Mouse (Mus musculus) adipocyte (in vitro differentiated cells): ENCODE results near the gene Cpsf2.
A peak's percentile ranks its signal among the peaks of the same experiment; 100 is the strongest.

ENCODE experiments used
- DNase-seq: peaks from one replicate; pipeline ENCODE4 v3.0.0-alpha.2; 2016; ENCODE audit warnings: low spot score

Cpsf2 gene

GRCm38 (mm10) chr12:101980266-101980665 is 4.5 kb downstream of the Cpsf2 start:
- DNase-seq, result no peak

GRCm38 (mm10) chr12:101981559-101981958 is 5.8 kb downstream of the Cpsf2 start:
- no peak for DNase-seq

- DNase-seq, result no peak
Observed at GRCm38 (mm10) chr12:101982977-101983376, 7.2 kb downstream of the Cpsf2 start.

- peak; percentile 61 for DNase-seq
Observed at GRCm38 (mm10) chr12:101985110-101985509, 9.3 kb downstream of the Cpsf2 start.

- no peak for DNase-seq
Observed at GRCm38 (mm10) chr12:101987659-101988058, 11.9 kb downstream of the Cpsf2 start.

GRCm38 (mm10) chr12:101994576-101995467 is 19.0 kb downstream of the Cpsf2 start:
- no peak for DNase-seq

GRCm38 (mm10) chr12:101998929-101999328 is 23.1 kb downstream of the Cpsf2 start:
- no peak for DNase-seq

GRCm38 (mm10) chr12:102000785-102001184 is 25.0 kb downstream of the Cpsf2 start:
- DNase-seq, result no peak

- no peak for DNase-seq
Observed at GRCm38 (mm10) chr12:102008111-102008977, 32.6 kb downstream of the Cpsf2 start.

- DNase-seq, result no peak
Observed at GRCm38 (mm10) chr12:102009551-102009950, 33.8 kb downstream of the Cpsf2 start.

GRCm38 (mm10) chr12:102014411-102014810 is 38.6 kb downstream of the Cpsf2 start:
- DNase-seq, result no peak

GRCm38 (mm10) chr12:102015127-102015526 is 39.3 kb downstream of the Cpsf2 start:
- DNase-seq, result no peak

- DNase-seq, result no peak
Observed at GRCm38 (mm10) chr12:102021923-102022322, 46.1 kb downstream of the Cpsf2 start.

GRCm38 (mm10) chr12:102029184-102029583 is 53.4 kb downstream of the Cpsf2 start:
- no peak for DNase-seq

GRCm38 (mm10) chr12:102029892-102030446 is 54.2 kb downstream of the Cpsf2 start:
- no peak for DNase-seq

- DNase-seq, result no peak
Observed at GRCm38 (mm10) chr12:102034934-102035333, 59.1 kb downstream of the Cpsf2 start.

GRCm38 (mm10) chr12:102039861-102040260 is 64.1 kb downstream of the Cpsf2 start:
- DNase-seq, result no peak

- DNase-seq, result no peak
Observed at GRCm38 (mm10) chr12:102041699-102042098, 65.9 kb downstream of the Cpsf2 start.

GRCm38 (mm10) chr12:102042247-102042646 is 66.5 kb downstream of the Cpsf2 start:
- DNase-seq, result no peak

- no peak for DNase-seq
Observed at GRCm38 (mm10) chr12:102043840-102044239, 68.1 kb downstream of the Cpsf2 start.

GRCm38 (mm10) chr12:102054155-102054554 is 78.4 kb downstream of the Cpsf2 start:
- DNase-seq, result no peak

- no peak for DNase-seq
Observed at GRCm38 (mm10) chr12:102055758-102056157, 80.0 kb downstream of the Cpsf2 start.
